Mouse (Mus musculus): Measurements from ENCODE around the gene Ccni.
A peak's percentile ranks its signal among the peaks of the same experiment; 100 is the strongest.

Ccni gene

DNA sequence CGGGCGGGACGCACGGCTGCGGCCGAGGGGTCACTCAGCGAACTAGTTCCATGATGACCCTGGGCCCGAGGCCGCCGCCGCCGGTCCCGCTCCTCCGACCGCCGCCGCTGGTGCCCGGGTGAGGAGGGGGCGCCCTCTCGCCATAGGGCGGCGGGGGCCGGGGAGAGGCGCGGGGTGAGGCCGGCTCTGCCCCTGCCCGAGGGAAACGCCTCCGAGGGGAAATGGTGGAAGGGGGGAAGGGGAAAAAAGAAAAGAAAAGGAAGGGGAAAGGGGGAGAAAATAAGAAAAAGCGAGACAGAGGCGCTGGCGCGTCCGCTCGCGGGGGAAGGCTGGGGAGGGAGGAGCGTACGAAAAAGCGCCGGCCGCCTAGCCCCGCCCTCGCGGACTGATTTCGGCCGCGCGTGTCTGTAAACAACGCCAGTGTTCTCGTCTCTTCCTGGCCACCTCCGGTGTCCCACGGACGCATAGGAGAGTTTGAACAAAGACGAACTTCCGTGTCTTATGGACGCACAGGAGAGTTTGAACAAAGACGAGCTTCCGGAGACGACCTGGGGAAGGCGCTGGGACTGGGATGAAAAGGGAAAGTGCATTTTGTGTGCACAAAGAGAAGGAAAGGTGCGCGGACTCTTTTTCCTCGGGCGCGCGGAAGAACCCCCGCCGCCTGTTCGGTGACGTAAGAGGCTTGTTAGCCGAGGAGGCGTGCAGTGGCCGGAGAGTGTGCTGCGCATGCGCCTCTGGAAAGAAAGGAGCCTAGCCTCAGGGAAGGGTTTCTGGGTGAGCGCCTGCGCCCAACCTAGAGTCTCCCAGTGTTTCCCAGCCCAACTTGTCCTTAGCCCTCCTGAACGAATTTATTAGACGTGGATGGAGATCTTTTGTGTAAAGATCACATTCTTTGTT, at the start of gene Ccni, which contains the start of gene 2010109A12Rik:
TSS of gene Ccni (minus strand) at position 387 of the 897 bp plus-strand sequence.
TSS of gene 2010109A12Rik (plus strand) at position 410 of the 897 bp plus-strand sequence.
- DNase-seq (ENCODE audit: extremely low spot score, low read depth, low spot score): peak; percentile 90

DNA sequence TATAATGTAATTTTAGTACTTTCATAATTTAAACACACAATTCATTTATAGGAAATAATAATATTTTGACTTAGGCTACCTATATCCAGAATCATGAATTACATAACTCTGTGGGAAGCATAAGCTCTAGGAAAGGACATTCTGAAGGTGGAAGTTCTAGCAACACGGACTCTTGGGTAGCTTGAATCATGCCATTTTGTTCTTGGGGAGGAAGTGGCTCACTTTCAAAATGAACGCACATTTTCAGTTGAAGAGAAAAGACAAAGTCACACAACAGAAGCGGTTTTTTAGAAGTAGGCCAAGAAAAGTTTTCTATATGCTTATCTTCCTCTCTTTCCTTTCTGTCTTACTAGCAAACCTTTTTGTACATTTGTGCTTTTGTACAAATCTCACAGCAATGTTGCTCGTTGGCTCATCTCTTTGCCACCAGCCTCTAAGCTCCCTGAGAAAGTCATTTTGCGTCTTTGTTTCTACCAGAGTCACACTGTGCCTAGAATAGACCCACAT, 49.5 kb upstream of the Ccni start:
- no peak for DNase-seq (ENCODE audit: extremely low spot score, low read depth, low spot score)

DNA sequence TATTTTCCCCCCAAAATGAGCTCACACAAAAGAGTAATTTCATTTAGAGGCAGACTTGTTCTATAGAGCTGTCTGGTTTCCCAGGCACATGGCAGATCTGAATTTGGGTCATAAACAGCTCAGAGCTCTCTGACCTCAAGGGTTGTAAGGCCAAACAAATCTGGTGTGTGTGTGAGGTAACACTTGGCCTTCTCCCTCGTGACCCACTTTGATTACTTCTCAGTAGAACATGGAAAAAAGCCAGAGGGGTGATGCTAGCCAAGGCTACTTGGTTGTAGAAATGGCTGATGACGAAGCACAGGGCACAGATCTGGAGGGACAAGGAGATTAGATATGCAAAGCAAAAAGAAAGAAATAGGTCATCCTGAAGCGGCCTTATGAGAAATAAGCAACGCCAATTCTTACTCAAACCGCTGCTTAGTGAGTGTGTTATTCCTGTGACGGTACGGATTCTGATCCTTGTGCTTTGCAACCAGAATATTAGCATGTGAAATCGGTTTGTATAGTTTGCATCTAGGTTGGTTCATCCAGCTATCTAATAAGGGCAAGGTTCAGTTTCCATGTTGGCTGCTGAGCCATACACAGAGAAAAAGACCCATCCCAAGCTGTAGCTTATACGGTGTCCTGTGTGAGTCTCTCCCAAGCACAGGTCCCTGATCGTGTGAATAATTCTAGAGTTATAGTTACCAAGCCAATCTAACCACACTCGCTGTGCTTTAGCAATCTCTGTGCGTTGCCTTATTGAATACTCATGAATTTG, 44.9 kb upstream of the Ccni start:
- DNase-seq (ENCODE audit: extremely low spot score, low read depth, low spot score): no peak

DNA sequence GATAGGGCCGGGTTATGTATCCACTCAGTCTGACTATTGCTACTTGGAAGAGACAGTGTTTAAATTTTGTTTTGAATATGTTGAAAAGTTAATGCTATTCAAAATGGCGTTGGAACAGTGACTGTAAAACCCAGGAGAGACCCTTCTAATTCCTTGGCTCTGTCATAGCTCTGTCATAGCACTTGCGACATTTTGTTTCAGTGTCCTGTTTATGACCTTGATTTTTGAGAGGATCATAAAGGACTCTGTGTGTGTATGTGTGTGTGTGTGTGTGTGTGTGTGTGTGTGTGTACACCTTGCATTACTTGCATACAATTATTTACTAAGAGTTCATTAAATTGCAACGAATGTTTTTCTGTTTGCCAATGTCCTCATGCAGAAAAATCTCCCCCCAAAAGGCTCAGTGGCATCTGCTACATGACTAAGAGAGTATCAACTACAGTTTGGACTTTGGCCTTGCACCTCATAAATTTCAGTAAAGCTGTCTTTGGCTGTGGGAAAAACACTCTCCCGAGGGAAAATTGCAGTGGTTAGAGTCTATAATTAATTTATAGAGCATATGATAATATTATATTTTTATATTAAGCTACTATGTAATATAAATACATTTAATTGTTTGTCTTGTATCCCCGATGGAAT, 43.8 kb upstream of the Ccni start:
- no peak for DNase-seq (ENCODE audit: extremely low spot score, low read depth, low spot score)

DNA sequence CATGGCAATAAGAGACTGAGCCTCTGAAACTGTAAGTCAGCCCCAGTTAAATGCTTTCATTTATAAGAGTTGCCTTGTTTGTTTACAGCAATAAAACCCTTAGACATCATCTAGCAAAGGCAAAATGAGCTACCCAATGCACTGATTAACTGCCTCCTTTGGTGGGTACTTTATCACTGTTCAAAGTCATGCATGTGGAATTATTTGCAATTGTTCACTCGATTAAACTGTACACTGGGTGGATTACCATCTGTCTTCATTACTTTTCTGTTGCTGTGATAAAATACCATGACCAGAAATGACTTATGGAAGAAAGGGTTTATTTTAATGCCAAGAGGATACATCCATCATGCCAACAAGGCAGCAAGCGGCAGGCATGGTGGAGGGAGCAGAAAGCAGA, 39.0 kb upstream of the Ccni start:
- DNase-seq (ENCODE audit: extremely low spot score, low read depth, low spot score): no peak

DNA sequence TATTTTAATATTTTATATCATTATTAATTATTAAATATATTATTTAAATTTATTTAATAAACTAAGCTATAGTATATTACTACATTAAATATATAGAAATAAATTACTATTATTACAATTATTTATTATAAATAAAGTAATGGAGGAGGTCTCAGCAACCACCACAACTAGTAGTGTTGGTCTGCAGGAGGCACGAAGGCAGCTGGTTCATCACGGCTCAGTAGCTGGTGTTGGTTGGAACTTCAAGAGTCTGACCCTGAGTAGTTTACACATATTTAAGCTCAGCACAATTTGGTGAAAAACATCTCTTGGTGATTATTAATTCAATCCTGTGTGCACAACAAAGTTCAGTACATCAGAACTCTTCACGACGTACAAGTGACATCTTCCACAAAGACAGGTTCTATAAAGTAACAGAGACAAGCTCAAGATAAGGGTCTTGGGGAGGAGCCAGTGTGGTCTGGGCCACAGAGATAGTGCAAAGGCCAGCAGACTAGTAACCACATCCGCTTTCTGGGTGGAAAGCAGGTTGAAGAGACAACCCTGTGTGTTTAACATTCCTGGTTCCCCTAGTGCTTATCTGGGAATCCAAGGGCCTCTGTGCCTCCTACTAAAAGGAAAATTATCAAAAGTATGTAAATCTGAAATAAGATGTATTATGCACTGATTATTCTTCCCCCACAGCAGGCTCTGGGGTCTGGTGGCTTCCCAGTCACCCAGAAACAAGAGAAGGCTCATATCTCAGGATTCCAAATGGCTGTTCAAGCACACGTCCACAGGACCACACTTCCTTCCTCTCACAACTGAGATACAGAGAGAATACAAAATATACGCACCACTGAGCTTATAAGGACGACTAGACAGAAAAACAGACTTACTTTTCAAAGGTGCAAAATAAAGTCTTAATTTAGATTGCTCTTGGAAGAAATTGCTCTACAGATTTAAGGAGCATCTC, 33.6 kb upstream of the Ccni start:
- no peak for DNase-seq (ENCODE audit: extremely low spot score, low read depth, low spot score)

DNA sequence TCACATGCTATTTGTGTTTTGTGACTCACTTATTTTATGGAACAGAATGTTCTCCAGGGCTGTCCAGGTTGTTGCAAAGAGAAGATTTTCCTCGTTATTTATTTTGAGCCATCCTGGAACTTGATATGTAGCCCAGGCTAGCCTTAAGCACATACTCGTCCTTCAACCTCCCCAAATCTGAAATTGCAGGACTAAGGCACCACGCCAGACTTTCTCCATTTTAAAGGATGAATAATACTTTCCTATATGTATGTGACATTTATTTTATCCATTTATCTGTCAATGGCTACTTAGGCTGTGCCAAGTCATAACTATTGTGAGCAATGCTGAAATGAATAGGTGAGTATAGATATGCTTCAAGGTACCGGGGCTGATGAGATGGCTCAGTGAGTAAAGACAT, 30.2 kb upstream of the Ccni start:
- DNase-seq (ENCODE audit: extremely low spot score, low read depth, low spot score): no peak

DNA sequence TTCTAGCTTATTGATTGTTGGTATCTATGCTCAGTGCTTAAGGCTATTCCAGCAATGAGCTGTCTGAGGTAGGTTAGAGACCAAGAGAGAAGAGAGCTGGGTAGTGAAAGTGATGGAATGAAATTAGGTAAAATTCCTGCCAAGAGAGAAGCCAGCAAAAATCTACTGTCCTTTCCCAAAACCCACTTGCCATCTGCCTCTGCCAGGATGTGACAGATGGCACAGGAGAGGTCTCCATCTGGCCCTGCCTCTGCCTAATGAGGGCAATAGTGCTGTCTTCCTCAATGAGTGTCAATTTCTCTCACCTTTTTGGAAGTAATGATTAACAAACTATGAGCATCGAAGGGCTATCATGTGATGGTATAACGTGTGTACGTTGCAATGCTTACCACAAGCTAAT, 29.6 kb upstream of the Ccni start:
- DNase-seq (ENCODE audit: extremely low spot score, low read depth, low spot score): no peak

DNA sequence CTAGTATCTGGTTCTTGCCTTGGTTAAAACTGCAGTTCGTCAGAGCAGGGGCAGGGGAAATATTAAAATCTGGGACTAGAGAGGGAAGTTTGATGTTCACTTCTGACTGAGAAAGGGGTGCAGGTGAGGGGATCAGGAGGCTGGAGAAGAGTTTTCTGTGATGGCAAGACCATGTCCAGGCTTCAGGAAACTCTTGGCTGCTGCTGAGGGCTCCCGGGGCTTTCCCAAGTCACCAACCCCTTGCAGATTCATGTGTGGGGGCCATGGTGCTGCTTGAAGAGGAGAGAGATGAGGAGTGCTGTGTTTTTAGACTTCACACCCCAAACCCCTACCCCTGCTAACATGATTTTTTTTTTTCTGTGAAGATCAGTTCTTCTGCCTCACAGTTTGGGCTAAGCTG, 28.3 kb upstream of the Ccni start:
- no peak for DNase-seq (ENCODE audit: extremely low spot score, low read depth, low spot score)

DNA sequence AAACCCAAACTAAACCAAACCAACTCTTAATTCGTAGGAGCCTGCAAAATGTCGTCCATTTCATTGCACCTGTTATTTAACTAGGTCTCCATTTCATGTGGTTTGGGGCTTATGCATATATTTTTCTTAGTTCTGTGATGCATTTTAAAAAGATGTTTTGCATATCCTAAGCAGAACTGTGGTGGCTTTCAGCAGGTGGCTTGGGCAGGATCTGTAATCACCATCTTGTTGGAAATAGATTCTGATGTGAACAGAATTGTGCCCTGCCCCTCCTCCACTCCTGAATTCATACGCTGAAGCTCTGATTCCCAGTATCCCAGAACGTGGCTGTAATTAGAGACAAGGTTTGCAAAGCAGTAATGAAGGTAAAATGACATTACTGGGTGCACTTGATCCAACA, 27.8 kb upstream of the Ccni start:
- DNase-seq (ENCODE audit: extremely low spot score, low read depth, low spot score): no peak

DNA sequence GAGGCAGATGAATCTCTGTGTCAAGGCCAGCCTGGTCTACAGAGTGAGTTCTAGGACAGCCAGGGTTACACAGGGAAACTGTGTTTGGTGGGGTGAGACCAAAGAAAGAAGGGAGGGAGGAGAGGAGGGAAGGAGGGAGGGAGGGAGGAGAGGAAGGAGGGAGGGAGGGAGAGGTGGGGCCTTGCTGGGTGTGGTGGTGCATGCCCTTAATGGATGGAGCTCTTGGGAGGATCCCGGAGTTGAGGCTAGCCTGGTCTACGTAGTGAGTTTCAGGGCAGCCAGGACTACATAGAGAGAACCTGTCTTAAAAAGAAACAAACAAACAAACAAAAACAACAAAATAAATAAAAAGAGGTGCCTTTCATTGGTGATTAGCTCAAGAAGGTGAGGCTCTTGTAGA, 26.5 kb upstream of the Ccni start:
- no peak for DNase-seq (ENCODE audit: extremely low spot score, low read depth, low spot score)

DNA sequence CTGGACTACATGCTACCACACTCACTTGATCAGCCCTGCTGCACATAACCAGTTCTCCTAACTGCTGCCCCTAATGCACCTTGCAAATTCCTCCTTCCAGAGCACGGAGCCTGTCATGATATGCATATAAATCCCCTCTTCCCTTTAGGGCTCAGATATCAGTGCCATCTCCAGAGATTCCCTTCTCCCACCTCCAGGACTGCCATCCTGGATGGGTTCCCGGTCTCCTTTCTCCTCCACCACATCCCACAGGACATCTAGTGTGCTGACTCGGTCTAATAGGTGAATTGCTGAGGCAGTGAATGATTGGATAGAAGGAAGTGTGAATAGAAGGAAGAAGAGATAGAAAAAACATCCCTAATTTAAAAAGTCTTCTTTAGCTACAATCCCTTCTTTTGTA, 25.4 kb upstream of the Ccni start:
- no peak for DNase-seq (ENCODE audit: extremely low spot score, low read depth, low spot score)

DNA sequence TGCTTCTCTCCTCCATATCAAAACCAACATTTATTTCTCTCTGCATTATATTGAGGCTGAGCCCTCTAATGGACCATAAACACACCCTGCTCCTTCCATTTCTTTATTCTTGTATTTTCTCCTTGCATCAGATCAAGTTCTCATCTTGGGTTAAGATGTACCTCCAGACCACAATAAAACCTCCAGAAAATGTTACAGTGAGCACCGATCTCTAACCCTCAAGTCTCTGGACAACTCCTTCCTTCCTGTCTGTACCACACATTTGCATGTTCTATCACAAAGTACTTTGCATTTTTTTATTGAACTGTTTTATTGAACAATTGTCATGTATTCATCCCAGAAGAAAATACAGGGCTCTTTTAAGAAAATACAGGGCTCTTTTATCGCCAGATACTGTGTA, 23.2 kb upstream of the Ccni start:
- DNase-seq (ENCODE audit: extremely low spot score, low read depth, low spot score): no peak

DNA sequence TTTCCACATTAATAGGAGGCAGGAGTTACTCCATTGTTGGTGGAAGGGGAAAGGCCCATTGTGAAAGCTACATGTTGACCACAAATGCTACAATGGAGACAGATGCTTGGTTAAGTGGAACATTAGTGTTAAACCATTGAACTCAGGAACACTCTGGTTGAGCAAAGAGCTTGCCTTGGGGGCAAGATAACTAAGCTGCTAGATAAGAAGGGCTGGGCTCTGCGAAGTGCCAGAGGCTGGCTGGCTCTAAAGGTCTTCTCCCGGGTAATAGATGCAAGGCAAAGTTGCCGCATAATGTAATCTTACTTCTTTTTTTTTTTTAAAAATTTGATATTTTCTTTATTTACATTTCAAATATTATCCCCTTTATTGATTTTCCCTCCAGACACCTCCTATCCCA, 20.9 kb upstream of the Ccni start:
- DNase-seq (ENCODE audit: extremely low spot score, low read depth, low spot score): no peak

DNA sequence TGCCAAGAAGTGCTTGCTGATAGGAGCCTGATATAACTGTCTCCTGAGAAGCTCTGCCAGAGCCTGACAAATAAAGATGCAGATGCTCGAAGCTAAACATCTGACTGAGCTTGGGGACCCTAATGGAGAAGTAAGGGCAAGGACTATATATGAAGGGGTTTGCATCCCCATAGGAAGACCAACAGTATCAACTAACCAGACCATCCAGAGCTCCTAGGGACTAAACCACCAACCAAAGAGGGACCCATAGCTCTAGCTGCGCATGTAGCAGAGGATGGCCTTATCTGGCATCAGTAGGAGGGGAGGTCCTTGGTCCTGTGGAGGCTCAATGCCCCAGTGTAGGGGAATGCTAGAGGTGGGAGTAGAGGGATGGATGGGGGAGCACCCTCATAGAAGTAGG, 18.3 kb upstream of the Ccni start:
- DNase-seq (ENCODE audit: extremely low spot score, low read depth, low spot score): no peak

DNA sequence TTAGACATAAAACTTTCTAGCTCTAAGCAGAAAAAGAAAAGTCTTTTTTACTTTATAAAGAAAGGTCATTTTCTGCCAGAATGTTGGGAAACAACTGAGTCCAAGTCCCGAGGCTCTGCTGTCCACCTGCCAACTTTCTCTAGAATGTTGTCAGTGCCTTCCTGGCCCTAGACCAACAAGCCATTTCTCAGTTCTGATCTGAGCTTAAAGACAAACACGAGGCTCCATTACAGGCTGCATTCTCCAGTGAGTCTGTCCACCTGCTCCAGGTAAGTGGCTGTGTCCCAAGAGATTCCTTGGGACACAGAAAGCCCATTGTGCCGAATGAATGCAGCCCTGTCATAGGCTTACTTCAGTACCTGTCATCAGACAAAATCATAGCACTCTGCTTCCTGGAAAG, 15.4 kb upstream of the Ccni start:
- DNase-seq (ENCODE audit: extremely low spot score, low read depth, low spot score): no peak

DNA sequence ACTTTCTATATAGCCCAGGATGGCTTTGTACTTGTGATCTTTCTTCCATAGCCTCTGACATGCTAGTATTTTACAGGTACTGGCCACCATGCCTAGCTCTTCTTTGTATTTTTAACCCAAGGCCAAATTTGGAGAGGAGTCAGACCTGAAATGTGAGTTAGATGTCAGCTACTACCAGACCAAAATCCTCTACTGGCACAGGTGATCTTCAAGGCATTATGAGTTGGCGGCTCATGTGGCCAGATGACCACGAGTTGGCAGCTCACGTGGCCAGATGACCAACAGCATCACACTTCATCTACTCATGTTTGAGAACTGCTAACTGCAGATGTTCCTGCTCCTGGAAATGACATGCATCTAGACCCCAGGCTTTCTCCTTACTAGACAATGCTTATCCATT, 12.1 kb upstream of the Ccni start:
- no peak for DNase-seq (ENCODE audit: extremely low spot score, low read depth, low spot score)

DNA sequence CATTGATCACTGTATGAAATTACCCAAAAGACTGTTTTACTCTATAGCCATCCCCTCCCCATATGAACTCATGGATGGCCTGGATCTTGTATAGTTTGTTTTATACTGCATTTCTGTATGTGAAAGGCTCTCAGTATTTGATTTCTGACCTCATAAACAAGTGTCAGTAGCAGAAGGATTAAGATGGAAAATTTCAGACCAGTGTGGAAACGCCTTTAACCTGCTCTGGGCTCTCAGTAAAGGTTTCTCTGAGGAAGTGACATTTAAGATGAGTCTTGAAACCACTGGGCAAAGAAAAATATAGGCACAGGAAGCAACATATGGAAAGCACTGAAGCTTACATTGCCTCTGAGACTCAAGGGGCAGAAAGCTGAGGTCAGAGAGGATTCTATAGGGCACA, 1.3 kb upstream of the Ccni start:
- DNase-seq (ENCODE audit: extremely low spot score, low read depth, low spot score): no peak

DNA sequence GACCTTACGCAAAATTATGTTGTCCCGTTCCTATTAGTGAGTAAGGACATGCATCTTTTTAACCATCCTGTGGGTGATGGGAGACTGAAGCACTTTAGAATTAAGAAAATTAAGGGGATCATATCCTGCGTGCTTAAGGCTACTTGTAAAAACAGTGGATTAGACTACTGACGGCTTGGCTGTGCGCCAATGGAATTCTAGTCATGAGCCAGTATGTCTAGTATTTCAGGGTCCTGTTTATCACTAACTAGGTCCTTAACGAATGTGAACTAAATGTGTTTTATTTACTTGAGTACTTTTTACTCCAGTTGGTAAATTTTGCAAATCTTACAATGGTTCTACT, 682 bp upstream of the Ccni start:
- DNase-seq (ENCODE audit: extremely low spot score, low read depth, low spot score): no peak

DNA sequence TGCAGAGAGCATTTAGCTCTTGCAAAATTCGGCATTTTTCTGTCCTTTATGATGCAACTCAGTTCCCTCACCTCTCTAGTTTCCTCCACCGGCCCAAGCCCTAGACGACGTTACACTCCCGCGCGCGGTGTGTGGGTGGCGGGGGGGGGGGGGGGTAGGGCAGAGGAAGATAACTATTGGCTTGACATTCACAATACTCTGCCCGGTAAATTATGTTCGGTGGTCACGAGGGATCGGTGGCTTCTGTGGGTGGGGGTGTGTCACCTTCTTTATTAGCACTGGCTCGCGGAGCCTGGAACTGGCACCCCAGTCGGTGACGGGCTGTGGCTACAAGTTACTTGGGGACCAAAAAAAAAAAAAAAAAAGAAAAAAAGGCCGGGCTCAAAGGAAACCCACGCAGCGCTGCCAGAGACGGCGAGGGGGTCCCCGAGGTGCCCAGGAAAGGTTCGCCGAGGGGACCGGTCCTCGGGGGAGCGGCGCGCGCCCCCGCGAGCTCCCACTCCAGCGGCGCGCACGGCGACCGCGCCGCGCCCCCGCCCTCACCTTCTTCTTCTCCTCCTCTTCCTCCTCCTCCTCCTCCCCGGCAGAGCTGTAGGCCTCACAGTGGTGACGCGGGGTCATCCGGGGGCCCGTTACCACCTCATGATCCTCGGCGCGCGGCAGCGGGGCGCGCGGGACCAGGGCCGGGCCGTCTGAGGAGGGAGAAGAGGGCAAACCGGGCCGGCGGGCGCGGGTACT, 755 bp downstream of the Ccni start:
- DNase-seq (ENCODE audit: extremely low spot score, low read depth, low spot score): no peak

Measured in hindlimb bud, embryonic 11.5 days (tissue).